26 mouse cellular contexts compared by ENCODE assay signal in the genomic region with DNA sequence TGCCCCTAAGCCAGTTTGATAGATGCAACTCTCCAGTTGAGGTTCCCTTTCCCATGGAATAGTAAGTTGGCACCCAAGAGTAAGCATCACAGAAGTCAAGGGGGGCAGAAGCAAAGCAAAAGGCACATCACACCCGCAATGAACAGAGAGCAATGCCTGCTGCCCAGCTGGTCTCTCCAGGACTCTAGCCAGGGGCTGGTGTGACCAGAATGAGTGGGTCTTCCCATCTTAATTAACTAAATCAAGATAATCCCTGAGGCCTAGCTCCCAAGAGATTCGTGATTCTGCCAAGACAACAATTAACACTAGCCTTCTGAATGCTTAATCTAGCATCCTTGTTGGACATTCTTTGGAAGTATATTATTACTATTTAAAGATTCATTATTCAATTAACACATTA. TPM values are rescaled to one million over a fixed set of nuclear protein-coding genes. Genes with fewer than 3 reads are reported as not detected.
DNase-seq lines count a peak whose midpoint lies in the region; ATAC-seq and TF ChIP-seq lines count a peak whose summit lies in the region.
"Had no signal": no experiment of that assay in that cellular context is flagged by ENCODE, and none has a peak within 500 bp of the region (broad histone marks: within the 10 kb centered on the region; RNA-seq: fewer than 3 reads in every experiment).

No protein-coding gene starts in this region.

- no peak overlapping the region for H3K9ac ChIP-seq in forebrain, embryonic 14.5 days (ENCODE audit: low read length)
- H3K9ac ChIP-seq in forebrain, postnatal 0 days: no peak overlapping the region
- H3K9ac ChIP-seq: embryonic facial prominence, embryonic 12.5 days; embryonic facial prominence, embryonic 15.5 days; forebrain, embryonic 15.5 days; heart, embryonic 12.5 days; heart, embryonic 15.5 days; hindbrain, embryonic 13.5 days had no signal

- DNase-seq in forebrain, embryonic 14.5 days (ENCODE audit: low spot score): peak; percentile 8
- DNase-seq in forebrain, postnatal 0 days: no peak
- DNase-seq in left cerebral cortex, postnatal 4 days: peak; percentile 49
- no peak for DNase-seq in left cerebral cortex, adult 18-20 months (ENCODE audit: low spot score in 2 of 2)
- DNase-seq in retina, postnatal 1 day: peak; percentile 34
- no peak for DNase-seq in retina, embryonic 14.5 days (ENCODE audit: low spot score)
- DNase-seq in layer of hippocampus, postnatal 36 days: no peak
- DNase-seq: adrenal gland, adult 2 months; adrenal gland, postnatal 14 days; B cell, adult 2 months; cerebellum, adult 11-12 months; cerebellum, adult 9-10 months; cerebellum, postnatal 25 days; gastrocnemius, postnatal 10 days; gastrocnemius, postnatal 36 days; heart, postnatal 10 days; heart, postnatal 36 days had no signal

- no peaks in the 10 kb centered on the region for H3K9me3 ChIP-seq in forebrain, embryonic 14.5 days (replicated peaks; ENCODE audit: control insufficient read depth, low read length)
- no peaks in the 10 kb centered on the region for H3K9me3 ChIP-seq in forebrain, postnatal 0 days (ENCODE audit: low read length)
- H3K9me3 ChIP-seq: embryonic facial prominence, embryonic 12.5 days; embryonic facial prominence, embryonic 15.5 days; forebrain, embryonic 15.5 days; G1E; heart, embryonic 12.5 days; heart, embryonic 15.5 days; hindbrain, embryonic 10.5 days; hindbrain, embryonic 13.5 days had no signal

- no peaks in the 10 kb centered on the region for H3K4me1 ChIP-seq in forebrain, embryonic 14.5 days (ENCODE audit: control insufficient read depth, insufficient read depth, low read length)
- H3K4me1 ChIP-seq in forebrain, postnatal 0 days (ENCODE audit: insufficient read depth): no peaks in the 10 kb centered on the region
- H3K4me1 ChIP-seq: embryonic facial prominence, embryonic 12.5 days; embryonic facial prominence, embryonic 15.5 days; hindbrain, embryonic 10.5 days had no signal

- no peak overlapping the region for H3K4me2 ChIP-seq in forebrain, embryonic 14.5 days (ENCODE audit: low read length)
- no peak overlapping the region for H3K4me2 ChIP-seq in forebrain, postnatal 0 days (ENCODE audit: low read depth)
- H3K4me2 ChIP-seq: embryonic facial prominence, embryonic 12.5 days; embryonic facial prominence, embryonic 15.5 days; forebrain, embryonic 15.5 days; heart, embryonic 12.5 days; heart, embryonic 15.5 days; hindbrain, embryonic 13.5 days had no signal

- no peak for ATAC-seq in forebrain, embryonic 14.5 days
- ATAC-seq in forebrain, postnatal 0 days: no peak
- ATAC-seq: forebrain, embryonic 15.5 days had no signal

- intact Hi-C loops in left cerebral cortex, postnatal 4 days (cut with DNase I): no loop called here

- H3K4me3 ChIP-seq in forebrain, embryonic 14.5 days (ENCODE audit: low read depth, low read length): no peak overlapping the region
- no peak overlapping the region for H3K4me3 ChIP-seq in forebrain, postnatal 0 days (ENCODE audit: low read depth, low read length)
- H3K4me3 ChIP-seq: embryonic facial prominence, embryonic 12.5 days; embryonic facial prominence, embryonic 15.5 days; forebrain, embryonic 15.5 days; heart, embryonic 12.5 days; heart, embryonic 15.5 days; hindbrain, embryonic 10.5 days; hindbrain, embryonic 13.5 days had no signal

- 44% methylated on average over 2 of the region's 2 CpGs for WGBS in forebrain, embryonic 14.5 days
- WGBS in forebrain, postnatal 0 days: 40% methylated on average over 2 of the region's 2 CpGs

- H3K27me3 ChIP-seq in forebrain, embryonic 14.5 days (replicated peaks; ENCODE audit: control insufficient read depth, insufficient read depth, low read length): no peaks in the 10 kb centered on the region
- H3K27me3 ChIP-seq in forebrain, postnatal 0 days (ENCODE audit: insufficient read depth, low read length): no peaks in the 10 kb centered on the region
- H3K27me3 ChIP-seq: CH12.LX; embryonic facial prominence, embryonic 12.5 days; embryonic facial prominence, embryonic 15.5 days; forebrain, embryonic 15.5 days; heart, embryonic 12.5 days; heart, embryonic 15.5 days; hindbrain, embryonic 13.5 days had no signal

- no peak overlapping the region for H3K27ac ChIP-seq in forebrain, embryonic 14.5 days (ENCODE audit: low read depth, low read length)
- H3K27ac ChIP-seq in forebrain, postnatal 0 days (ENCODE audit: low read depth, low read length): no peak overlapping the region
- H3K27ac ChIP-seq: embryonic facial prominence, embryonic 12.5 days; embryonic facial prominence, embryonic 15.5 days; forebrain, embryonic 15.5 days; heart, embryonic 15.5 days; hindbrain, embryonic 10.5 days; hindbrain, embryonic 13.5 days had no signal

- H3K36me3 ChIP-seq in forebrain, embryonic 14.5 days (ENCODE audit: control insufficient read depth, insufficient read depth, low read length): no peaks in the 10 kb centered on the region
- no peaks in the 10 kb centered on the region for H3K36me3 ChIP-seq in forebrain, postnatal 0 days (ENCODE audit: insufficient read depth)
- H3K36me3 ChIP-seq: embryonic facial prominence, embryonic 12.5 days; embryonic facial prominence, embryonic 15.5 days; forebrain, embryonic 15.5 days; heart, embryonic 12.5 days; heart, embryonic 15.5 days; hindbrain, embryonic 10.5 days; hindbrain, embryonic 13.5 days had no signal

- TF ChIP-seq CTCF in forebrain, postnatal 0 days (IDR thresholded peaks at IDR 0.05; ENCODE audit: low read depth): no peak

RNA-seq across cellular contexts. Expression of a gene that starts 48.2 kb away (rescaled TPM):
- 4.7 and 5.6 TPM in 2 replicates for polyA plus RNA-seq in forebrain, embryonic 14.5 days (2014; fragmentation: Nextera tagmentation; extraction: Ambion mirVana)
- 14.5 and 17.5 TPM in 2 replicates for total RNA-seq in forebrain, postnatal 0 days (2014; rRNA removed)
- 4.8 and 6.4 TPM in 2 replicates for polyA plus RNA-seq in forebrain, postnatal 0 days (2015; fragmentation: Nextera tagmentation; extraction: Ambion mirVana)
- total RNA-seq in left cerebral cortex, postnatal 4 days (2021): 10 to 100 TPM; 28.8 to 33.1 TPM
- 10 to 100 TPM; 70.9 to 72.5 TPM for total RNA-seq in left cerebral cortex, adult 18-20 months (2021)
- total RNA-seq in layer of hippocampus, postnatal 36 days (2021): 10 to 100 TPM; 62.7 to 63.7 TPM

RNA-seq across cellular contexts. Expression of a gene that starts 58.3 kb away (rescaled TPM):
- polyA plus RNA-seq in forebrain, embryonic 14.5 days (2014; fragmentation: Nextera tagmentation; extraction: Ambion mirVana): 4.0 and 4.3 TPM in 2 replicates
- total RNA-seq in forebrain, postnatal 0 days (2014; rRNA removed): 0.81 and 2.8 TPM in 2 replicates
- 1.3 and 4.2 TPM in 2 replicates for polyA plus RNA-seq in forebrain, postnatal 0 days (2015; fragmentation: Nextera tagmentation; extraction: Ambion mirVana)
- total RNA-seq in left cerebral cortex, postnatal 4 days (2021): 1 to 10 TPM; 2.2 to 2.9 TPM
- 10 to 100 TPM; 10.1 to 11.3 TPM for total RNA-seq in left cerebral cortex, adult 18-20 months (2021)
- 10 to 100 TPM in 1 of 2 experiments, 1 to 10 TPM in 1; 9.2 to 11.3 TPM for total RNA-seq in layer of hippocampus, postnatal 36 days (2021)
- polyA plus RNA-seq: adrenal gland, adult 2 months; G1E had no signal

RNA-seq across cellular contexts. Expression of a gene that starts 58.6 kb away (rescaled TPM):
- 285 and 304 TPM in 2 replicates for polyA plus RNA-seq in forebrain, embryonic 14.5 days (2014; fragmentation: Nextera tagmentation; extraction: Ambion mirVana)
- total RNA-seq in forebrain, postnatal 0 days (2014; rRNA removed): 44.0 and 64.3 TPM in 2 replicates
- 207 and 250 TPM in 2 replicates for polyA plus RNA-seq in forebrain, postnatal 0 days (2015; fragmentation: Nextera tagmentation; extraction: Ambion mirVana)
- 10 to 100 TPM; 60.6 to 68.7 TPM for total RNA-seq in left cerebral cortex, postnatal 4 days (2021)
- total RNA-seq in left cerebral cortex, adult 18-20 months (2021): 10 to 100 TPM; 46.4 to 47.6 TPM
- 10 to 100 TPM; 52.6 to 64.1 TPM for total RNA-seq in layer of hippocampus, postnatal 36 days (2021)

Comparison
In these comparisons a context has a peak if more than half of its experiments do, and no peak if none do; other contexts are left out.
1. DNase-seq: peak in forebrain, embryonic 14.5 days (single experiment), left cerebral cortex, postnatal 4 days (single experiment) and retina, postnatal 1 day (single experiment); none in forebrain, postnatal 0 days (single experiment), left cerebral cortex, adult 18-20 months (0 of 2), retina, embryonic 14.5 days (single experiment) and layer of hippocampus, postnatal 36 days (0 of 2).